Mouse (Mus musculus): ENCODE measurements around the gene Slc25a20. TPM values are rescaled to one million over a fixed set of nuclear protein-coding genes. Genes with fewer than 3 reads are reported as not detected.
"Not testable (repeated sequence)": the region's sequence is repeated elsewhere in the genome, so short reads cannot be mapped to it uniquely, and the experiment has no call there.

The Slc25a20 gene
- 91.1 and 112 TPM in 2 replicates for total RNA-seq (2021)
- long read RNA-seq, transcript Slc25a20-201 (9 exons, 1,783 nt) = major isoform, 292 of 314 reads
- long read RNA-seq, partial matches to known transcripts = 6 of 314 reads
- long read RNA-seq, other reads (novel, unspliced or antisense) = 16 of 314 reads

GRCm38 (mm10) chr9:108661677-108662612 is at the start of gene Slc25a20:
Gene Slc25a20 (plus strand): TSS chr9:108662088.
- peak; percentile 86 for DNase-seq

- DNase-seq = no peak
Observed at GRCm38 (mm10) chr9:108617301-108617700, 44.6 kb upstream of the Slc25a20 start.

GRCm38 (mm10) chr9:108626498-108626897 is 35.4 kb upstream of the Slc25a20 start:
- DNase-seq = no peak

GRCm38 (mm10) chr9:108628141-108628540 is 33.7 kb upstream of the Slc25a20 start:
- no peak for DNase-seq

- DNase-seq = no peak
Observed at GRCm38 (mm10) chr9:108630683-108631082, 31.2 kb upstream of the Slc25a20 start.

GRCm38 (mm10) chr9:108631631-108632256 is 30.1 kb upstream of the Slc25a20 start:
- DNase-seq = no peak

GRCm38 (mm10) chr9:108632375-108632774 is 29.5 kb upstream of the Slc25a20 start:
- DNase-seq = no peak

- no peak for DNase-seq
Observed at GRCm38 (mm10) chr9:108633846-108634245, 28.0 kb upstream of the Slc25a20 start.

GRCm38 (mm10) chr9:108635415-108635814 is 26.5 kb upstream of the Slc25a20 start:
- DNase-seq = no peak

GRCm38 (mm10) chr9:108639825-108640224 is 22.1 kb upstream of the Slc25a20 start:
- DNase-seq = no peak

- no peak for DNase-seq
Observed at GRCm38 (mm10) chr9:108648166-108648565, 13.7 kb upstream of the Slc25a20 start.

GRCm38 (mm10) chr9:108648611-108649560 is 13.0 kb upstream of the Slc25a20 start, which contains the start of gene Arih2:
Gene Arih2 (minus strand): TSS chr9:108649386.
- peak; percentile 90 for DNase-seq

- DNase-seq = no peak
Observed at GRCm38 (mm10) chr9:108649561-108650440, 12.1 kb upstream of the Slc25a20 start.

- DNase-seq = no peak
Observed at GRCm38 (mm10) chr9:108654566-108655464, 7.1 kb upstream of the Slc25a20 start.

GRCm38 (mm10) chr9:108655865-108656264 is 6.0 kb upstream of the Slc25a20 start:
- DNase-seq = not testable (repeated sequence)

GRCm38 (mm10) chr9:108662660-108663059 is 772 bp downstream of the Slc25a20 start:
- DNase-seq = no peak

- no peak for DNase-seq
Observed at GRCm38 (mm10) chr9:108669875-108670274, 8.0 kb downstream of the Slc25a20 start.

- no peak for DNase-seq
Observed at GRCm38 (mm10) chr9:108673151-108673550, 11.3 kb downstream of the Slc25a20 start.

- no peak for DNase-seq
Observed at GRCm38 (mm10) chr9:108680026-108680425, 18.1 kb downstream of the Slc25a20 start.

GRCm38 (mm10) chr9:108686475-108686887 is 24.6 kb downstream of the Slc25a20 start:
- no peak for DNase-seq

Measured in adrenal gland, postnatal 25 days (tissue).